Mouse (Mus musculus): Measurements from ENCODE around the gene Ddias. TPM values are rescaled to one million over a fixed set of nuclear protein-coding genes. Genes with fewer than 3 reads are reported as not detected.

Ddias gene
- polyA plus RNA-seq, 1 experiment from 2014 or later, result 2.4 TPM

GRCm38 (mm10) chr7:92832395-92832794, 41.7 kb downstream of the Ddias start:
- no peak overlapping the region; the same call in 1 of the 2 replicates for H3K27ac ChIP-seq
- no peaks in the 10 kb centered on the region for H3K36me3 ChIP-seq (ENCODE audit: inconsistent target)
- 7% methylated on average over 6 of the region's 6 CpGs for WGBS (ENCODE audit: missing documents)
- no peaks in the 10 kb centered on the region for H3K79me2 ChIP-seq (ENCODE audit: inconsistent target)
- no peak overlapping the region for H3K4me3 ChIP-seq (ENCODE audit: inconsistent target)

- H3K4me3 ChIP-seq (ENCODE audit: inconsistent target), result no peak overlapping the region
- H3K79me2 ChIP-seq (ENCODE audit: inconsistent target), result no peaks in the 10 kb centered on the region
- no peaks in the 10 kb centered on the region for H3K36me3 ChIP-seq (ENCODE audit: inconsistent target)
- no peak overlapping the region for H3K27ac ChIP-seq
- whole genome bisulfite sequencing (ENCODE audit: missing documents), result 75% methylated on average over 3 of the region's 3 CpGs
Measured at GRCm38 (mm10) chr7:92827981-92828380, 46.1 kb downstream of the Ddias start.

- Histone ChIP-seq H3K36me3 (ENCODE audit: inconsistent target) (no peaks in the 10 kb centered on the region), H3K79me2 (ENCODE audit: inconsistent target) (no peaks in the 10 kb centered on the region), H3K27ac (no peak overlapping the region), H3K4me3 (ENCODE audit: inconsistent target) (no peak overlapping the region)
- 79% methylated on average over 3 of the region's 3 CpGs for WGBS (ENCODE audit: missing documents)
Measured at GRCm38 (mm10) chr7:92826248-92826647, 47.8 kb downstream of the Ddias start.

- 69% methylated on average over 1 of the region's 1 CpGs for WGBS (ENCODE audit: missing documents)
- Histone ChIP-seq H3K4me3 (ENCODE audit: inconsistent target) (no peak overlapping the region), H3K79me2 (ENCODE audit: inconsistent target) (no peaks in the 10 kb centered on the region), H3K27ac (no peak overlapping the region), H3K36me3 (ENCODE audit: inconsistent target) (no peaks in the 10 kb centered on the region)
Measured at GRCm38 (mm10) chr7:92822409-92823101, 51.5 kb downstream of the Ddias start.

GRCm38 (mm10) chr7:92821871-92822270, 52.2 kb downstream of the Ddias start:
- no peaks in the 10 kb centered on the region for H3K79me2 ChIP-seq (ENCODE audit: inconsistent target)
- no peak overlapping the region for H3K4me3 ChIP-seq (ENCODE audit: inconsistent target)
- WGBS (ENCODE audit: missing documents), result 79% methylated on average over 4 of the region's 4 CpGs
- H3K27ac ChIP-seq, result no peak overlapping the region
- H3K36me3 ChIP-seq (ENCODE audit: inconsistent target), result no peaks in the 10 kb centered on the region

GRCm38 (mm10) chr7:92820941-92821465, 53.0 kb downstream of the Ddias start:
- Histone ChIP-seq H3K36me3 (ENCODE audit: inconsistent target) (no peaks in the 10 kb centered on the region), H3K4me3 (ENCODE audit: inconsistent target) (no peak overlapping the region), H3K27ac (no peak overlapping the region), H3K79me2 (ENCODE audit: inconsistent target) (no peaks in the 10 kb centered on the region)
- 88% methylated on average over 7 of the region's 7 CpGs for WGBS (ENCODE audit: missing documents)

GRCm38 (mm10) chr7:92820410-92820809, 53.6 kb downstream of the Ddias start:
- WGBS (ENCODE audit: missing documents), result 90% methylated on average over 1 of the region's 1 CpGs
- Histone ChIP-seq H3K79me2 (ENCODE audit: inconsistent target) (no peaks in the 10 kb centered on the region), H3K27ac (no peak overlapping the region), H3K4me3 (ENCODE audit: inconsistent target) (no peak overlapping the region), H3K36me3 (ENCODE audit: inconsistent target) (no peaks in the 10 kb centered on the region)

GRCm38 (mm10) chr7:92819656-92820055, 54.4 kb downstream of the Ddias start:
- WGBS (ENCODE audit: missing documents), result 90% methylated on average over 11 of the region's 11 CpGs
- H3K36me3 ChIP-seq (ENCODE audit: inconsistent target), result no peaks in the 10 kb centered on the region
- no peak overlapping the region for H3K4me3 ChIP-seq (ENCODE audit: inconsistent target)
- no peak overlapping the region for H3K27ac ChIP-seq
- H3K79me2 ChIP-seq (ENCODE audit: inconsistent target), result no peaks in the 10 kb centered on the region

- 95% methylated on average over 9 of the region's 9 CpGs for WGBS (ENCODE audit: missing documents)
- Histone ChIP-seq H3K79me2 (ENCODE audit: inconsistent target) (no peaks in the 10 kb centered on the region), H3K4me3 (ENCODE audit: inconsistent target) (no peak overlapping the region), H3K27ac (no peak overlapping the region), H3K36me3 (ENCODE audit: inconsistent target) (no peaks in the 10 kb centered on the region)
Measured at GRCm38 (mm10) chr7:92817886-92818285, 56.2 kb downstream of the Ddias start.

GRCm38 (mm10) chr7:92817242-92817641, 56.8 kb downstream of the Ddias start:
- H3K27ac ChIP-seq, result no peak overlapping the region
- H3K36me3 ChIP-seq (ENCODE audit: inconsistent target), result no peaks in the 10 kb centered on the region
- H3K79me2 ChIP-seq (ENCODE audit: inconsistent target), result no peaks in the 10 kb centered on the region
- H3K4me3 ChIP-seq (ENCODE audit: inconsistent target), result no peak overlapping the region
- WGBS (ENCODE audit: missing documents), result 46% methylated on average over 2 of the region's 2 CpGs

GRCm38 (mm10) chr7:92811667-92812279, 62.3 kb downstream of the Ddias start:
- WGBS (ENCODE audit: missing documents), result 86% methylated on average over 7 of the region's 7 CpGs
- Histone ChIP-seq H3K27ac (no peak overlapping the region), H3K36me3 (ENCODE audit: inconsistent target) (no peaks in the 10 kb centered on the region), H3K4me3 (ENCODE audit: inconsistent target) (no peak overlapping the region), H3K79me2 (ENCODE audit: inconsistent target) (no peaks in the 10 kb centered on the region)

Other genes starting within 250 kb of the Ddias start
- 0.38 to 0.74 TPM (median 0.69 TPM) in 3 replicates for gene Ankrd42, start 237.1 kb downstream of the Ddias start, polyA plus RNA-seq (2018)
- gene Pcf11, start 204.3 kb downstream of the Ddias start, polyA plus RNA-seq (2018), result 19.0 to 30.0 TPM (median 27.8 TPM) in 3 replicates
- 0.19 TPM in 1 of 3 replicates, not detected in the others for gene Rab30, start 132.6 kb downstream of the Ddias start, polyA plus RNA-seq (2018)
- 48.9 to 131 TPM (median 120 TPM) in 3 replicates for gene Prcp, start 223 bp upstream of the Ddias start, polyA plus RNA-seq (2018)
- gene Fam181b, start 205.6 kb upstream of the Ddias start, polyA plus RNA-seq (2018), result not detected in 3 replicates

Measured in macrophage (primary cell).